In genomic region chr11:61541106-61541505, GRCm38 (mm10) we compare ENCODE assay signal across 24 mouse cellular contexts. TPM values are rescaled to one million over a fixed set of nuclear protein-coding genes. Genes with fewer than 3 reads are reported as not detected.
DNase-seq lines count a peak whose midpoint lies in the region; ATAC-seq and TF ChIP-seq lines count a peak whose summit lies in the region.
"Had no signal": no experiment of that assay in that cellular context is flagged by ENCODE, and none has a peak within 500 bp of the region (broad histone marks: within the 10 kb centered on the region; RNA-seq: fewer than 3 reads in every experiment).

No protein-coding gene starts in this region.

- H3K36me3 ChIP-seq in liver, postnatal 0 days (replicated peaks; ENCODE audit: insufficient read depth, low read length), result no peaks in the 10 kb centered on the region
- peaks cover 8% of the 10 kb centered on the region for H3K36me3 ChIP-seq in liver, embryonic 12.5 days
- H3K36me3 ChIP-seq in kidney, embryonic 16.5 days (ENCODE audit: insufficient read depth, low read length), result peaks cover 13% of the 10 kb centered on the region; the same call in 1 of the 2 replicates

- H3K4me1 ChIP-seq in liver, postnatal 0 days (ENCODE audit: insufficient read depth), result peaks cover 2% of the 10 kb centered on the region; the same call in 1 of the 2 replicates
- H3K4me1 ChIP-seq in liver, embryonic 12.5 days, result 0 out of 2 replicates have a peak, but pooled peaks cover 3% of the 10 kb centered on the region
- peaks cover 8% of the 10 kb centered on the region for H3K4me1 ChIP-seq in olfactory bulb, adult 2 months (ENCODE audit: control insufficient read depth, insufficient read depth, low read length)
- H3K4me1 ChIP-seq in kidney, embryonic 16.5 days (ENCODE audit: insufficient read depth, low read length), result 0 out of 2 replicates have a peak, but pooled peaks cover 4% of the 10 kb centered on the region
- H3K4me1 ChIP-seq: forebrain, embryonic 13.5 days; forebrain, embryonic 15.5 days had no signal

- no peak for TF ChIP-seq POLR2A in olfactory bulb, adult 2 months (IDR thresholded peaks at IDR 0.05; ENCODE audit: insufficient read depth, low read depth, low read length)

- no peak for DNase-seq in layer of hippocampus, adult 2 months (ENCODE audit: low spot score in 2 of 2)
- DNase-seq in layer of hippocampus, postnatal 10 days (ENCODE audit: low spot score in 2 of 2), result no peak
- DNase-seq in liver, postnatal 0 days, result no peak
- peak; percentile 54 for DNase-seq in retina, postnatal 1 day
- no peak for DNase-seq in Muller cell, postnatal 12 days (ENCODE audit: inconsistent ontology term)
- DNase-seq: adrenal gland, adult 8-10 months; adrenal gland, postnatal 14 days; adrenal gland, postnatal 36 days; cerebellum, adult 11-12 months; cerebellum, adult 2 months; cerebellum, adult 9-10 months; cerebellum, postnatal 10 days; cerebellum, postnatal 25 days had no signal

- TF ChIP-seq EP300 in liver, postnatal 0 days (IDR thresholded peaks at IDR 0.05; ENCODE audit: low read depth), result no peak

- H3K9ac ChIP-seq in liver, postnatal 0 days (replicated peaks), result no peak overlapping the region
- H3K9ac ChIP-seq in liver, embryonic 12.5 days, result no peak overlapping the region
- H3K9ac ChIP-seq in kidney, embryonic 16.5 days (replicated peaks; ENCODE audit: low read length), result no peak overlapping the region
- H3K9ac ChIP-seq: embryonic facial prominence, embryonic 12.5 days; forebrain, embryonic 13.5 days; forebrain, embryonic 15.5 days had no signal

- no peaks in the 10 kb centered on the region for H3K27me3 ChIP-seq in liver, postnatal 0 days (ENCODE audit: insufficient read depth, low read length)
- H3K27me3 ChIP-seq in liver, embryonic 12.5 days (replicated peaks), result 0 out of 2 replicates have a peak, but pooled peaks cover 3% of the 10 kb centered on the region
- no peaks in the 10 kb centered on the region for H3K27me3 ChIP-seq in kidney, embryonic 16.5 days (ENCODE audit: insufficient read depth, low read length)
- H3K27me3 ChIP-seq: embryonic facial prominence, embryonic 12.5 days; forebrain, embryonic 13.5 days; forebrain, embryonic 15.5 days; Patski had no signal

- H3K9me3 ChIP-seq in liver, postnatal 0 days (ENCODE audit: low read length), result no peaks in the 10 kb centered on the region
- H3K9me3 ChIP-seq in liver, embryonic 12.5 days (replicated peaks), result no peaks in the 10 kb centered on the region
- H3K9me3 ChIP-seq in kidney, embryonic 16.5 days (ENCODE audit: low read length), result no peaks in the 10 kb centered on the region
- H3K9me3 ChIP-seq: embryonic facial prominence, embryonic 10.5 days; embryonic facial prominence, embryonic 12.5 days; forebrain, embryonic 13.5 days; forebrain, embryonic 15.5 days had no signal

- no peak for ATAC-seq in liver, postnatal 0 days
- ATAC-seq in liver, embryonic 12.5 days, result no peak
- no peak for ATAC-seq in kidney, embryonic 16.5 days (ENCODE audit: low FRiP score, low TSS enrichment)
- ATAC-seq: activated CD4-positive, CD25-positive, alpha-beta regulatory T cell, adult 4 months; forebrain, embryonic 13.5 days; forebrain, embryonic 15.5 days; Patski had no signal

- TF ChIP-seq CTCF in layer of hippocampus, adult 2 months (conservative IDR thresholded peaks at IDR 0.05), result no peak
- no peak for TF ChIP-seq CTCF in liver, postnatal 0 days (IDR thresholded peaks at IDR 0.05; ENCODE audit: low read depth)
- no peak for TF ChIP-seq CTCF in olfactory bulb, adult 2 months (IDR thresholded peaks at IDR 0.05; ENCODE audit: insufficient read depth, low read depth, low read length)

- H3K4me3 ChIP-seq in layer of hippocampus, adult 2 months, result no peak overlapping the region
- no peak overlapping the region for H3K4me3 ChIP-seq in liver, postnatal 0 days (ENCODE audit: low read depth, low read length)
- H3K4me3 ChIP-seq in liver, embryonic 12.5 days, result no peak overlapping the region
- H3K4me3 ChIP-seq in olfactory bulb, adult 2 months (ENCODE audit: insufficient read depth, low read depth, low read length), result no peak overlapping the region
- no peak overlapping the region for H3K4me3 ChIP-seq in kidney, embryonic 16.5 days (ENCODE audit: low read length)
- H3K4me3 ChIP-seq: embryonic facial prominence, embryonic 10.5 days; embryonic facial prominence, embryonic 12.5 days; forebrain, embryonic 13.5 days; forebrain, embryonic 15.5 days had no signal

- 58% methylated on average over 2 of the region's 2 CpGs for WGBS in liver, postnatal 0 days (ENCODE audit: insufficient replicate concordance)
- WGBS in liver, embryonic 12.5 days (ENCODE audit: insufficient replicate concordance), result 56% methylated on average over 2 of the region's 2 CpGs
- WGBS in olfactory bulb, adult 2 months, result 96% methylated on average over 2 of the region's 2 CpGs
- whole genome bisulfite sequencing in kidney, embryonic 16.5 days, result 85% methylated on average over 2 of the region's 2 CpGs

- no peak overlapping the region for H3K4me2 ChIP-seq in liver, postnatal 0 days (ENCODE audit: low read depth, low read length)
- H3K4me2 ChIP-seq in liver, embryonic 12.5 days, result no peak overlapping the region
- no peak overlapping the region for H3K4me2 ChIP-seq in kidney, embryonic 16.5 days (replicated peaks; ENCODE audit: low read depth, low read length)
- H3K4me2 ChIP-seq: embryonic facial prominence, embryonic 12.5 days; forebrain, embryonic 13.5 days; forebrain, embryonic 15.5 days had no signal

- peak overlapping the region; percentile 86 for H3K27ac ChIP-seq in layer of hippocampus, adult 2 months
- H3K27ac ChIP-seq in liver, postnatal 0 days (ENCODE audit: low read depth), result peak overlapping the region; percentile 51; the same call in 1 of the 2 replicates
- H3K27ac ChIP-seq in liver, embryonic 12.5 days, result no peak overlapping the region
- 0 out of 2 replicates have a peak overlapping the region, but pooled peaks have one; percentile 8 for H3K27ac ChIP-seq in olfactory bulb, adult 2 months (ENCODE audit: insufficient read depth, low read depth, low read length)
- no peak overlapping the region for H3K27ac ChIP-seq in kidney, embryonic 16.5 days (ENCODE audit: low read length)
- H3K27ac ChIP-seq: embryonic facial prominence, embryonic 10.5 days; embryonic facial prominence, embryonic 12.5 days; forebrain, embryonic 13.5 days; forebrain, embryonic 15.5 days had no signal

RNA-seq across cellular contexts. Expression of gene B9d1, which starts 36.2 kb away (rescaled TPM):
- 10 to 100 TPM; 47.4 to 47.9 TPM for total RNA-seq in layer of hippocampus, adult 2 months (2021)
- 10 to 100 TPM; 30.8 to 34.2 TPM for total RNA-seq in layer of hippocampus, postnatal 10 days (2021)
- polyA plus RNA-seq in liver, postnatal 0 days (2015; fragmentation: Nextera tagmentation; extraction: Ambion mirVana), result 1.4 and 1.6 TPM in 2 replicates
- polyA plus RNA-seq in liver, embryonic 12.5 days (2016; fragmentation: Nextera tagmentation; extraction: Ambion mirVana), result 4.8 TPM in 2 replicates
- not detected in 2 replicates for polyA plus RNA-seq in olfactory bulb, adult 2 months (2012; ENCODE audit: insufficient read depth, insufficient read length, low replicate concordance, missing spikeins)
- polyA plus RNA-seq in kidney, embryonic 16.5 days (2015; fragmentation: Nextera tagmentation; extraction: Ambion mirVana), result 47.1 and 53.8 TPM in 2 replicates

RNA-seq across cellular contexts. Expression of gene Epn2, which starts 38.4 kb away (rescaled TPM):
- 100 to 1,000 TPM; 162 to 170 TPM for total RNA-seq in layer of hippocampus, adult 2 months (2021)
- 100 to 1,000 TPM; 129 to 132 TPM for total RNA-seq in layer of hippocampus, postnatal 10 days (2021)
- 3.1 and 3.7 TPM in 2 replicates for polyA plus RNA-seq in liver, postnatal 0 days (2015; fragmentation: Nextera tagmentation; extraction: Ambion mirVana)
- polyA plus RNA-seq in liver, embryonic 12.5 days (2016; fragmentation: Nextera tagmentation; extraction: Ambion mirVana), result 5.2 and 6.2 TPM in 2 replicates
- polyA plus RNA-seq in olfactory bulb, adult 2 months (2012; ENCODE audit: insufficient read depth, insufficient read length, low replicate concordance, missing spikeins), result not detected in 2 replicates
- 25.0 and 26.9 TPM in 2 replicates for polyA plus RNA-seq in kidney, embryonic 16.5 days (2015; fragmentation: Nextera tagmentation; extraction: Ambion mirVana)

RNA-seq across cellular contexts. Expression of gene Mapk7, which starts 46.9 kb away (rescaled TPM):
- total RNA-seq in layer of hippocampus, adult 2 months (2021), result 10 to 100 TPM; 26.2 to 28.5 TPM
- 10 to 100 TPM; 46.0 to 51.1 TPM for total RNA-seq in layer of hippocampus, postnatal 10 days (2021)
- polyA plus RNA-seq in liver, postnatal 0 days (2015; fragmentation: Nextera tagmentation; extraction: Ambion mirVana), result 4.8 and 5.6 TPM in 2 replicates
- polyA plus RNA-seq in liver, embryonic 12.5 days (2016; fragmentation: Nextera tagmentation; extraction: Ambion mirVana), result 12.9 and 14.8 TPM in 2 replicates
- not detected in 2 replicates for polyA plus RNA-seq in olfactory bulb, adult 2 months (2012; ENCODE audit: insufficient read depth, insufficient read length, low replicate concordance, missing spikeins)
- 62.5 and 65.0 TPM in 2 replicates for polyA plus RNA-seq in kidney, embryonic 16.5 days (2015; fragmentation: Nextera tagmentation; extraction: Ambion mirVana)

RNA-seq across cellular contexts. Expression of gene Mfap4, which starts 55.9 kb away (rescaled TPM):
- 1 to 10 TPM; 4.8 to 5.0 TPM for total RNA-seq in layer of hippocampus, adult 2 months (2021)
- 10 to 100 TPM; 10.6 to 11.2 TPM for total RNA-seq in layer of hippocampus, postnatal 10 days (2021)
- polyA plus RNA-seq in liver, postnatal 0 days (2015; fragmentation: Nextera tagmentation; extraction: Ambion mirVana), result 4.9 TPM in 2 replicates
- polyA plus RNA-seq in liver, embryonic 12.5 days (2016; fragmentation: Nextera tagmentation; extraction: Ambion mirVana), result 11.0 and 16.3 TPM in 2 replicates
- polyA plus RNA-seq in olfactory bulb, adult 2 months (2012; ENCODE audit: insufficient read depth, insufficient read length, low replicate concordance, missing spikeins), result not detected in 2 replicates
- polyA plus RNA-seq in kidney, embryonic 16.5 days (2015; fragmentation: Nextera tagmentation; extraction: Ambion mirVana), result 164 and 181 TPM in 2 replicates
- total RNA-seq: MEL had no signal
- polyA plus RNA-seq: activated CD4-positive, CD25-positive, alpha-beta regulatory T cell, adult 4 months; C2C12; Patski had no signal

Comparison
In these comparisons a context has a peak if more than half of its experiments do, and no peak if none do; other contexts are left out.
1. H3K27ac ChIP-seq: peak in layer of hippocampus, adult 2 months (single experiment), liver, postnatal 0 days (single experiment) and olfactory bulb, adult 2 months (single experiment); none in liver, embryonic 12.5 days (single experiment) and kidney, embryonic 16.5 days (single experiment).